Comparison of ENCODE assay signal across 21 mouse cellular contexts in genomic region chr1:152841057-152841456, GRCm38 (mm10). TPM values are rescaled to one million over a fixed set of nuclear protein-coding genes. Genes with fewer than 3 reads are reported as not detected.
DNase-seq lines count a peak whose midpoint lies in the region; ATAC-seq and TF ChIP-seq lines count a peak whose summit lies in the region.
"Had no signal": no experiment of that assay in that cellular context is flagged by ENCODE, and none has a peak within 500 bp of the region (broad histone marks: within the 10 kb centered on the region; RNA-seq: fewer than 3 reads in every experiment).

No protein-coding gene starts in this region.

- in situ Hi-C loops in CH12.LX (cut with MboI; ENCODE audit: low pct_ligation_motif_present, low pct_unique_long_range_greater_than_20kb, low sequenced_read_pairs) = no loop called here

- TF ChIP-seq RAD21 in CH12.LX (IDR thresholded peaks at IDR 0.05; ENCODE audit: low read depth, low read length) = no peak

- no peaks in the 10 kb centered on the region for H3K9me3 ChIP-seq in CH12.LX (replicated peaks; ENCODE audit: low read length)
- H3K9me3 ChIP-seq in intestine, embryonic 16.5 days (ENCODE audit: control insufficient read depth, low read length) = no peaks in the 10 kb centered on the region
- H3K9me3 ChIP-seq: embryonic facial prominence, embryonic 13.5 days; embryonic facial prominence, embryonic 15.5 days; forebrain, embryonic 10.5 days; forebrain, embryonic 12.5 days had no signal

- peak overlapping the region; percentile 85 for H3K27ac ChIP-seq in CH12.LX (ENCODE audit: insufficient read depth, low read depth)
- H3K27ac ChIP-seq in intestine, embryonic 16.5 days (ENCODE audit: low read length) = no peak overlapping the region
- H3K27ac ChIP-seq: embryonic facial prominence, embryonic 13.5 days; embryonic facial prominence, embryonic 15.5 days; forebrain, embryonic 10.5 days; forebrain, embryonic 12.5 days had no signal

- peaks cover 10 to 76% of the 10 kb centered on the region in 2 experiments for H3K4me1 ChIP-seq in CH12.LX (ENCODE audit: control insufficient read depth in 1 of 2, insufficient read depth in 2 of 2)
- H3K4me1 ChIP-seq in intestine, embryonic 16.5 days (ENCODE audit: control insufficient read depth, insufficient read depth, low read length) = no peaks in the 10 kb centered on the region
- H3K4me1 ChIP-seq: embryonic facial prominence, embryonic 13.5 days; embryonic facial prominence, embryonic 15.5 days; forebrain, embryonic 10.5 days; forebrain, embryonic 12.5 days had no signal

- TF ChIP-seq EP300 in CH12.LX (IDR thresholded peaks at IDR 0.05; ENCODE audit: low read length) = no peak

- no peak for ATAC-seq in intestine, embryonic 16.5 days
- ATAC-seq: forebrain, embryonic 14.5 days; forebrain, embryonic 16.5 days had no signal

- TF ChIP-seq CTCF in CH12.LX (conservative IDR thresholded peaks at IDR 0.05 in 1 of 2, IDR thresholded peaks at IDR 0.05 in 1 of 2; ENCODE audit: low read depth in 2 of 2, low read length in 2 of 2) = no peak

- peaks cover 37 to 79% of the 10 kb centered on the region in 2 experiments for H3K36me3 ChIP-seq in CH12.LX (replicated peaks in 1 of 2; ENCODE audit: control insufficient read depth in 1 of 2, insufficient read depth in 1 of 2, low read length in 1 of 2)
- peaks cover 19% of the 10 kb centered on the region for H3K36me3 ChIP-seq in intestine, embryonic 16.5 days (ENCODE audit: control insufficient read depth, insufficient read depth, low read length)

- 98% methylated on average over 2 of the region's 2 CpGs for WGBS in intestine, embryonic 16.5 days

- no peak overlapping the region for H3K4me3 ChIP-seq in CH12.LX (replicated peaks in 1 of 3; ENCODE audit: low read depth in 2 of 3, low read length in 2 of 3, poor library complexity in 1 of 3)
- no peak overlapping the region for H3K4me3 ChIP-seq in intestine, embryonic 16.5 days (ENCODE audit: low read length)
- H3K4me3 ChIP-seq: embryonic facial prominence, embryonic 13.5 days; embryonic facial prominence, embryonic 15.5 days; erythroblast, embryonic 14.5 days; forebrain, embryonic 10.5 days; forebrain, embryonic 12.5 days had no signal

- H3K4me2 ChIP-seq in CH12.LX (ENCODE audit: insufficient read depth, low read depth, poor library complexity, severe bottlenecking) = peak overlapping the region; percentile 78
- no peak overlapping the region for H3K4me2 ChIP-seq in intestine, embryonic 16.5 days (ENCODE audit: low read depth, low read length)
- H3K4me2 ChIP-seq: embryonic facial prominence, embryonic 13.5 days; embryonic facial prominence, embryonic 15.5 days; forebrain, embryonic 12.5 days had no signal

- H3K27me3 ChIP-seq in CH12.LX (replicated peaks) = no peaks in the 10 kb centered on the region
- no peaks in the 10 kb centered on the region for H3K27me3 ChIP-seq in intestine, embryonic 16.5 days (replicated peaks; ENCODE audit: control insufficient read depth, insufficient read depth, low read length)
- H3K27me3 ChIP-seq: embryonic facial prominence, embryonic 13.5 days; embryonic facial prominence, embryonic 15.5 days; forebrain, embryonic 12.5 days had no signal

- H3K79me2 ChIP-seq in CH12.LX (replicated peaks; ENCODE audit: control insufficient read depth, extremely low read depth, insufficient read depth, poor library complexity, severe bottlenecking) = peaks cover 13% of the 10 kb centered on the region

- peak overlapping the region; percentile 52 for H3K9ac ChIP-seq in CH12.LX (ENCODE audit: insufficient read depth, low read depth)
- H3K9ac ChIP-seq in intestine, embryonic 16.5 days (ENCODE audit: low read depth, low read length) = no peak overlapping the region
- H3K9ac ChIP-seq: embryonic facial prominence, embryonic 13.5 days; embryonic facial prominence, embryonic 15.5 days; forebrain, embryonic 12.5 days had no signal

- no peak for DNase-seq in CH12.LX (ENCODE audit: extremely low read depth)
- DNase-seq in induced T-regulatory cell, adult 2 months (ENCODE audit: low read depth) = peak; percentile 53
- DNase-seq in adrenal gland, adult 2 months = no peak
- DNase-seq in layer of hippocampus, adult 18-20 months (ENCODE audit: low spot score in 2 of 2) = no peak
- DNase-seq: adrenal gland, postnatal 10 days; adrenal gland, postnatal 25 days; cerebellum, adult 11 months; cerebellum, adult 18-20 months; cerebellum, adult 8-10 months; cerebellum, adult 9-11 months; cerebellum, postnatal 14 days; cerebellum, postnatal 36 days; embryo, embryonic 11 days had no signal

- TF ChIP-seq POLR2A in CH12.LX (IDR thresholded peaks at IDR 0.05; ENCODE audit: low read depth, low read length) = no peak

- dilution Hi-C loops in CH12.LX (cut with MboI; ENCODE audit: extremely low pct_ligation_motif_present, extremely low pct_unique_long_range_greater_than_20kb, low sequenced_read_pairs) = no loop called here

TF ChIP-seq in CH12.LX, 34 proteins besides CTCF, POLR2A, EP300 and RAD21:
- TF ChIP-seq IRF4 (IDR thresholded peaks at IDR 0.05; ENCODE audit: low read depth, low read length) (peak; percentile 58; the same call in 1 of the 2 replicates), SMC3 (IDR thresholded peaks at IDR 0.05; ENCODE audit: low read depth, low read length) (no peak), ETS1 (conservative IDR thresholded peaks at IDR 0.05; ENCODE audit: low read depth, low read length) (peak; percentile 53), MEF2A (IDR thresholded peaks at IDR 0.05; ENCODE audit: borderline replicate concordance, low read depth, low read length) (0 out of 2 replicates have a peak, but pooled peaks have one; percentile 1), MAFK (IDR thresholded peaks at IDR 0.05; ENCODE audit: insufficient replicate concordance, low read length) (peak; percentile 65; the same call in 1 of the 2 replicates), KAT2A (IDR thresholded peaks at IDR 0.05; ENCODE audit: insufficient replicate concordance, low read length) (no peak), ZNF384 (IDR thresholded peaks at IDR 0.05; ENCODE audit: low read depth, low read length) (peak; percentile 88)

RNA-seq across cellular contexts. Expression of gene Ncf2, which starts 41.1 kb away (rescaled TPM):
- total RNA-seq in CH12.LX (2012; rRNA removed) = 82.5 and 89.2 TPM in 2 replicates
- 89.9 and 99.9 TPM in 2 replicates for total RNA-seq in CH12.LX (2014; rRNA removed)
- polyA plus RNA-seq in CH12.LX (2012; ENCODE audit: insufficient read length, low read depth) = 82.6 and 85.8 TPM in 2 replicates
- total RNA-seq in adrenal gland, adult 2 months (2021) = 1 to 10 TPM; 4.8 to 4.9 TPM
- 1.6 and 1.7 TPM in 2 replicates for polyA plus RNA-seq in adrenal gland, adult 2 months (2012; rRNA removed)
- 10.6 and 13.0 TPM in 2 replicates for polyA plus RNA-seq in intestine, embryonic 16.5 days (2015; fragmentation: Nextera tagmentation; extraction: Ambion mirVana)
- total RNA-seq in layer of hippocampus, adult 18-20 months (2021) = 1 to 10 TPM; 2.7 to 3.4 TPM

Comparison
In these comparisons a context has a peak if more than half of its experiments do, and no peak if none do; other contexts are left out.
1. RNA of gene Ncf2, which starts 41.1 kb away (total RNA-seq): 82.5 to 99.9 TPM in CH12.LX; 4.8 to 4.9 TPM in adrenal gland, adult 2 months and 2.7 to 3.4 TPM in layer of hippocampus, adult 18-20 months; every median in the first group is over 10 times any median in the second.